Mouse (Mus musculus) brain, embryonic 14.5 days (tissue): ENCODE data around the gene Slc7a9.

Experiments used
- CTCF ChIP-seq: fragments of 200-500 bp; IDR thresholded peaks from 2 replicates; pipeline ENCODE4 v1.5.1; 2012; ENCODE audit warnings: inconsistent platforms, mild to moderate bottlenecking, moderate library complexity, borderline replicate concordance; ENCODE audit not compliant: insufficient read depth, insufficient read length; ENCODE audit errors: extremely low read depth
- POLR2A ChIP-seq: fragments of 200-500 bp; IDR thresholded peaks from 2 replicates; pipeline ENCODE4 v1.6.1; 2012; ENCODE audit warnings: mild to moderate bottlenecking, inconsistent platforms, borderline replicate concordance; ENCODE audit not compliant: poor library complexity, insufficient read depth, insufficient read length, severe bottlenecking; ENCODE audit errors: extremely low read depth

DNA sequence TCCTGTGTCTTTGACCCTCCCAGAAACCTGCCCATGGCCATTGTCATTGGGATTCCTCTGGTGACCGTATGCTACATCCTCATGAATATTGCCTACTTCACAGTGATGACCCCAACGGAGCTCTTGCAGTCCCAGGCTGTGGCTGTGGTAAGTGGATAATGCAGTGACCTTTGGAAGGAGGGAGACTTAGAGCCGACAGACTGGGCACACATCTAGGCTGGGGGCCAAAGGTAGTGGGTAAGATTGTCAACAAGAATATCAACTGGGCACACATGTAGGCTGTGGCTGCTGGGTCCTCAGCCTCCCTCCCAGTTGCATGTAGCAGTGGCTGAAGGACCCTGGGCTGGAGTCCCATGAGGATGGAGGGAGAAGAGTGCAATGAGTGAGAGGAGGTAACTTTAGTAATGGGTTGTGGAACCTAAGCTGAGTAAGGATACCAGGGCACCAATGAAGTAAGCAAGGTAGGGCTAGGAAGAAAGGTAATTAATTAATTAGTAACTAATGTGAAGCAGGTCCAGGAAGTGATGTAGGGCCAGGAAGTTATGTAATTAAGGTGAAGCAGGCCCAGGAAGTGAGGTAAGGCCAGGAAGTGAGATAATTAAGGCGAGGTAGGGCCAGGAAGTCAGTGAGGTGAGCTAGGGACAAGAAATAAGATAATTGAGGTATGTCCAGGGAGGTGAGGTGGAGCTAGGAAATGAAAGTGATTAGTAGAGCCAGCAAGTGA is 7.7 kb downstream of the Slc7a9 start:
- TF ChIP-seq CTCF, result no peak
- no peak for TF ChIP-seq POLR2A
